Mouse (Mus musculus): Measurements from ENCODE around the gene Ggta1. TPM values are rescaled to one million over a fixed set of nuclear protein-coding genes. Genes with fewer than 3 reads are reported as not detected.

Gene Ggta1
- 31.9 TPM for polyA plus RNA-seq (2014; fragmentation: Illumina TruSeq; extraction: RNeasy Lipid Tissue Mini Kit (QIAGEN cat#74804))

DNA sequence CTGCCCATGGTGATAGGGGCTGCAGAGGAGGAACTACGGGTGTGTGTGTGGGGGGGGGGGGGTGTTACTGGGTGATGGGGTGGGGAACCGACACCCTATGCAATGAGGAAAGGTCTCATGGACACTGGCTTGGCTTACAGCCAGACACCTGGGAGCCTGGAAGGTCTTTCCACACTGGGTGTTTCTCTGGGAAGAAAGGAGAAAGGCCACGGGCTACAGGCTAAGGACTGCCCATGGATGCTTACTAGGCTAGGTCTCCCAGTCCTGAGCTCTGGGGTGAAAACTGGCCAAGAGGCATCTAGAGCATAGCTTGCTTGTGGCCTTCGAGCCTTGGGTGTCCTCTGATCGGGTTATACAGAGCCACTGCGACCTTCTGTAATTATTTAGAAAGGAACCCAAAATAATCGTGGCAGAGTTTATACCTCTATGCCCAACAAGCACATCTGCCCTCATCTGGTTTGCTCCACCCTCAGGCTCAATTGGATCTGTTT is at the start of gene Ggta1:
Gene Ggta1 (minus strand): TSS at position 441 of the 491 bp plus-strand sequence.

DNA sequence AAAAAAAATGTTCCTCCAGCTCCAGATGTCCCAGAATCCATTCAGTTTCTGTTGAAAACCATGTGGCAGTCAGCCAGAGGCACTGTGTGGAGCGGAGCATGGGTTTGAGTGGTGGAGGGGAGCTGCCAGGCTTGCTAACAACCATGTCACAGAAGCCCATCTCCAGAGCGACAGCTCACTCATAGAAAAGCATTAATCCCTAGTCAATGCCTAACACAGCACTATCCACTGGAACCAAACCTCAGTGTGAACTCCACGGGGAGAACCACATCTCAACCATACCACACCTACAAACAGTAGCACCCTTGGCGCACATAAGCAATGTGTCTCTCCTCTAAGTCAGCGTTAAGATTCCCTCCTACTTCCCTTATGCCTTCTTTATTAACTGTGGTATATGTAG is 65.9 kb downstream of the Ggta1 start, which contains the start of gene 4930402F06Rik:
Gene 4930402F06Rik (minus strand): TSS at position 80 of the 400 bp plus-strand sequence.

DNA sequence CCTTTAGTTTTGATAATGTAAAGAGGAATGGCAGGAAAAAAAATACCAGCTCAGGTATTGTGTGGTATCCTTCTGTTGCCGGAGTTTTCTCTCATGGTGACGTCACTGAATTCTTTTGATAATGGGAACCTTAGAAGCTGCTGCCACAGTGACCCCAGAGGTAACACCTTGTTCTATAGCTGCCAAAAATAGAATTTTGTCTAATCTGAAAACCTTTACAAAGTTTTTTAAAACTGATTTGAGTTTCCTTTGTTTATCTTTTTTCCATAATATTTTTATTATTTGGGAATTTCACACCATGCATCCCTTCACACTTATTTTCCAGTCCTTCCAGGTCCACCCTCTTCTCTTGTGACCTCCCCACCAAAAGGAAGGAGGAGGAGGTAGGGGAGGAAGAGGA is 95.4 kb downstream of the Ggta1 start, which contains the start of gene 4930568D16Rik:
Gene 4930568D16Rik (minus strand): TSS at position 101 of the 400 bp plus-strand sequence.

Other genes with a start within 250 kb of the Ggta1 start
- gene Gsn, start 206.9 kb downstream of the Ggta1 start, polyA plus RNA-seq (2014; fragmentation: Illumina TruSeq; extraction: RNeasy Lipid Tissue Mini Kit (QIAGEN cat#74804)) = 21.4 TPM
- 81.5 TPM for gene Stom, start 126.3 kb downstream of the Ggta1 start, polyA plus RNA-seq (2014; fragmentation: Illumina TruSeq; extraction: RNeasy Lipid Tissue Mini Kit (QIAGEN cat#74804))
- not detected for gene 4930568D16Rik, start 95.5 kb downstream of the Ggta1 start, polyA plus RNA-seq (2014; fragmentation: Illumina TruSeq; extraction: RNeasy Lipid Tissue Mini Kit (QIAGEN cat#74804))
- gene 4930402F06Rik, start 66.1 kb downstream of the Ggta1 start, polyA plus RNA-seq (2014; fragmentation: Illumina TruSeq; extraction: RNeasy Lipid Tissue Mini Kit (QIAGEN cat#74804)) = not detected
- gene Dab2ip, start 95.0 kb upstream of the Ggta1 start, polyA plus RNA-seq (2014; fragmentation: Illumina TruSeq; extraction: RNeasy Lipid Tissue Mini Kit (QIAGEN cat#74804)) = 1.8 TPM

Measured in ovary, adult 10 weeks (tissue).